Mouse (Mus musculus): ENCODE measurements around the gene Gm49352.
"Not testable (repeated sequence)": the region's sequence is repeated elsewhere in the genome, so short reads cannot be mapped to it uniquely, and the experiment has no call there.

The Gm49352 gene

DNA sequence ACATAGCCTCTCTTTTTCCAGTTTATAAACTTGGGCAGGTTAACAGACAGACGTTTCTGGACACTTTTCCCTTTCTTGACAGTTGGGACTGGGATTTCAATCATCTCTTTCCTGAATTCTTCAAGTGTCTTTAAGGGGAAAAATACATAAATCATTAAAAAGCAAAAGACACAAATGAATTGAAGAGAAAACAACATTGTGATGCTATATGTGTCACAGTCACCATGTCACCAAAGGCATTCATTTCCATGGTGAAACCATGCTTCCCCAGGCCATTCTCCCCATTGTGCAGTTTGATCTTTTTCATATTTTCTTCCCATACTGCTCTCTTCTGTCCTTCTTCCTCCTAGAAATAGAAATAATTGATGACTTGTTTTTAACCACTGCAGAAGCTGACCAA lies at the start of gene Gm49352:
TSS of gene Gm49352 (minus strand) at position 101 of the 400 bp plus-strand sequence.
- not testable (repeated sequence) for DNase-seq (ENCODE audit: low spot score in 2 of 2)

DNA sequence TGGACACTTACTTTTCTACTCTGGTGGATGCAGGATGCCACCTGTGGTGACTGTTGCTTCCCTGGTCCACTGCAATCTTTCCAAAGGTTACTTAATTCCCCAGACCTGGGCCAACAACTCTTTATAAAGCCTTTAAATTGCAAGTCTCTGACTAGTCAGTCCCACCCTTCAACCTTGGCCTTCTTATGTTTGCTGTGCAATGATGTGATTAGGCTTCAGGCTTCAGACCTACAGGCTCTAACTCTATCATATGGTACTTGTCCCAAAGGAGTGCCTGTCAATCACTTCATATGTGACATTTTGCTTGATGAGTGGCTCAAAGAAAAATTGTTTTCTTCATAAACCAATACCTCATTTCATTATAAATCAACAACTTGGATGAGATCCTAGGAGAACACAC lies 2.1 kb upstream of the Gm49352 start, which contains the start of gene Cts3:
TSS of gene Cts3 (minus strand) at position 101 of the 400 bp plus-strand sequence.
- DNase-seq (ENCODE audit: low spot score in 2 of 2), result no peak

DNA sequence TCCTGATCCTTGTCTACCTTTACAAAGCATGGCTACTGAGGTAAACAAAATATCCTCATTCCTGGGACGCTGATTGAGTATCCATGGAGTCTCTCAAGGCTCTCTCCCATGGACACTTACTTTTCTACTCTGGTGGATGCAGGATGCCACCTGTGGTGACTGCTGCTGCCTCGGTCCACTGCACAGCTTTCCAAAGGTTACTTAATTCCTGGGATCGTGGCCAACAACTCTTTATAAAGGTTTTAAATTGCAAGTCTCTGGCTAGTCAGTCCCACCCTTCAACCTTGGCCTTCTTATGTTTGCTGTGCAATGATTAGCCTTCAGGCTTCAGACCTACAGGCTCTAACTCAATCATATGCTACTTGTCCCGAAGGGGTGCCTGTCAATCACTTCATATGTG lies 26.3 kb downstream of the Gm49352 start, which contains the start of gene Ctsm:
TSS of gene Ctsm (minus strand) at position 209 of the 400 bp plus-strand sequence.
- no peak for DNase-seq (ENCODE audit: low spot score in 2 of 2)

Data from spleen, postnatal 36 days (tissue).